Mouse (Mus musculus) CH12.LX (cell line): ENCODE data around the gene Stard13. TPM values are rescaled to one million over a fixed set of nuclear protein-coding genes. Genes with fewer than 3 reads are reported as not detected.

Experiments used
- DNase-seq: peaks from one replicate; pipeline ENCODE4 v3.0.0-alpha.2; 2013; ENCODE audit errors: extremely low read depth
- H3K27ac ChIP-seq: 2 replicates; pipeline ENCODE4 v1.5.1; 2012; ENCODE audit warnings: low read depth, mild to moderate bottlenecking, control low read depth, moderate library complexity; ENCODE audit not compliant: insufficient read depth
- H3K27me3 ChIP-seq: replicated peaks from 2 replicates; pipeline ENCODE3; 2012; ENCODE audit warnings: inconsistent platforms
- H3K36me3 ChIP-seq, 2 experiments: replicated peaks in 1 of 2; 2 replicates each; pipeline versions ENCODE3 to v1.6.1; 2012; ENCODE audit warnings: inconsistent platforms in 1 of 2, low read length in 1 of 2, mild to moderate bottlenecking in 1 of 2, mixed read lengths in 1 of 2, moderate library complexity in 1 of 2; ENCODE audit not compliant: control insufficient read depth in 1 of 2, insufficient read depth in 1 of 2
- H3K4me1 ChIP-seq, 2 experiments: 2 replicates each; pipeline ENCODE4 v1.6.1; 2012; ENCODE audit warnings: inconsistent platforms in 1 of 2, moderate library complexity in 1 of 2; ENCODE audit not compliant: insufficient read depth in 2 of 2, control insufficient read depth in 1 of 2
- H3K4me2 ChIP-seq: 2 replicates; pipeline ENCODE4 v1.6.1; 2012; ENCODE audit warnings: low read depth, mild to moderate bottlenecking, control low read depth; ENCODE audit not compliant: poor library complexity, insufficient read depth, severe bottlenecking
- H3K4me3 ChIP-seq, 3 experiments: fragments of 150-350 bp in 1 of 3; sonication (generic) in 1 of 3; replicated peaks in 1 of 3; 2 replicates each; pipeline versions ENCODE3 to v1.5.1; 2011 to 2012; ENCODE audit warnings: low read depth in 2 of 3, low read length in 2 of 3, mild to moderate bottlenecking in 2 of 3, moderate library complexity in 2 of 3, control low read depth in 1 of 3, improper control_type of control experiment in 1 of 3, inconsistent platforms in 1 of 3, mixed read lengths in 1 of 3; ENCODE audit not compliant: poor library complexity in 1 of 3
- H3K79me2 ChIP-seq: replicated peaks from 2 replicates; pipeline ENCODE4 v1.6.1; 2012; ENCODE audit warnings: mild to moderate bottlenecking, moderate library complexity; ENCODE audit not compliant: control insufficient read depth, poor library complexity, insufficient read depth, severe bottlenecking; ENCODE audit errors: extremely low read depth
- H3K9ac ChIP-seq: 2 replicates; pipeline ENCODE4 v1.6.1; 2012; ENCODE audit warnings: low read depth, mild to moderate bottlenecking, control low read depth, moderate library complexity; ENCODE audit not compliant: insufficient read depth
- H3K9me3 ChIP-seq: replicated peaks from 2 replicates; pipeline ENCODE3; 2012; ENCODE audit warnings: low read length, inconsistent platforms, mixed read lengths
- CHD1 ChIP-seq: IDR thresholded peaks from 2 replicates; pipeline ENCODE4 v1.6.1; 2012; ENCODE audit warnings: low read depth, low read length, improper control_type of control experiment, inconsistent platforms
- CHD2 ChIP-seq: IDR thresholded peaks from 2 replicates; pipeline ENCODE4 v1.6.1; 2011; ENCODE audit warnings: low read length, improper control_type of control experiment
- CTCF ChIP-seq, 2 experiments: IDR thresholded peaks in 1 of 2; conservative IDR thresholded peaks in 1 of 2; 2 replicates each; pipeline ENCODE4 v1.5.1; 2011 to 2012; ENCODE audit warnings: low read depth in 2 of 2, low read length in 2 of 2, improper control_type of control experiment in 1 of 2, inconsistent platforms in 1 of 2, mild to moderate bottlenecking in 1 of 2, moderate library complexity in 1 of 2
- EP300 ChIP-seq: IDR thresholded peaks from 2 replicates; pipeline ENCODE4 v1.6.1; 2011; ENCODE audit warnings: low read length, improper control_type of control experiment
- ETS1 ChIP-seq: conservative IDR thresholded peaks from 2 replicates; pipeline ENCODE4 v1.6.1; 2012; ENCODE audit warnings: low read depth, mild to moderate bottlenecking, inconsistent platforms, low read length, improper control_type of control experiment, moderate library complexity
- GABPA ChIP-seq: IDR thresholded peaks from 2 replicates; pipeline ENCODE4 v1.6.1; 2012; ENCODE audit warnings: low read depth, low read length, improper control_type of control experiment, inconsistent platforms; ENCODE audit not compliant: insufficient replicate concordance
- HCFC1 ChIP-seq: IDR thresholded peaks from 2 replicates; pipeline ENCODE4 v1.6.1; 2012; ENCODE audit warnings: low read depth, mild to moderate bottlenecking, inconsistent platforms, low read length, improper control_type of control experiment
- IRF4 ChIP-seq: IDR thresholded peaks from 2 replicates; pipeline ENCODE4 v1.6.1; 2014; ENCODE audit warnings: low read depth, mild to moderate bottlenecking, inconsistent platforms, low read length, improper control_type of control experiment
- JUND ChIP-seq: conservative IDR thresholded peaks from 2 replicates; pipeline ENCODE4 v1.6.1; 2011; ENCODE audit warnings: low read depth, low read length, improper control_type of control experiment
- KAT2A ChIP-seq: IDR thresholded peaks from 2 replicates; pipeline ENCODE4 v1.6.1; 2012; ENCODE audit warnings: low read length, improper control_type of control experiment, inconsistent platforms; ENCODE audit not compliant: insufficient replicate concordance
- MAFK ChIP-seq: IDR thresholded peaks from 2 replicates; pipeline ENCODE4 v1.6.1; 2011; ENCODE audit warnings: low read length, improper control_type of control experiment; ENCODE audit not compliant: insufficient replicate concordance
- NELFE ChIP-seq: IDR thresholded peaks from 2 replicates; pipeline ENCODE4 v1.6.1; 2011; ENCODE audit warnings: low read depth, low read length, improper control_type of control experiment
- NRF1 ChIP-seq: IDR thresholded peaks from 2 replicates; pipeline ENCODE4 v1.6.1; 2014; ENCODE audit warnings: low read depth, mild to moderate bottlenecking, inconsistent platforms, low read length, improper control_type of control experiment, moderate library complexity
- POLR2A ChIP-seq: IDR thresholded peaks from 2 replicates; pipeline ENCODE4 v1.6.1; 2011; ENCODE audit warnings: low read depth, mild to moderate bottlenecking, improper control_type of control experiment, low read length
- POLR2AphosphoS2 ChIP-seq: IDR thresholded peaks from 2 replicates; pipeline ENCODE4 v1.6.1; 2011; ENCODE audit warnings: low read depth, low read length, improper control_type of control experiment
- RCOR1 ChIP-seq: conservative IDR thresholded peaks from 2 replicates; pipeline ENCODE4 v1.6.1; 2012; ENCODE audit warnings: low read depth, mild to moderate bottlenecking, inconsistent platforms, low read length, improper control_type of control experiment
- SIN3A ChIP-seq: IDR thresholded peaks from 2 replicates; pipeline ENCODE4 v1.6.1; 2012; ENCODE audit warnings: low read length, improper control_type of control experiment, inconsistent platforms
- TCF12 ChIP-seq: IDR thresholded peaks from 2 replicates; pipeline ENCODE4 v1.6.1; 2014; ENCODE audit warnings: low read depth, mild to moderate bottlenecking, inconsistent platforms, low read length, improper control_type of control experiment
- UBTF ChIP-seq: IDR thresholded peaks from 2 replicates; pipeline ENCODE4 v1.6.1; 2012; ENCODE audit warnings: low read depth, mild to moderate bottlenecking, inconsistent platforms, low read length, improper control_type of control experiment, moderate library complexity
- USF1 ChIP-seq: IDR thresholded peaks from 2 replicates; pipeline ENCODE4 v1.6.1; 2014; ENCODE audit warnings: low read depth, mild to moderate bottlenecking, inconsistent platforms, low read length, improper control_type of control experiment
- ZC3H11A ChIP-seq: IDR thresholded peaks from 2 replicates; pipeline ENCODE4 v1.6.1; 2012; ENCODE audit warnings: low read depth, mild to moderate bottlenecking, inconsistent platforms, low read length, improper control_type of control experiment
- ZKSCAN1 ChIP-seq: IDR thresholded peaks from 2 replicates; pipeline ENCODE4 v1.6.1; 2012; ENCODE audit warnings: low read depth, inconsistent platforms, low read length, improper control_type of control experiment, borderline replicate concordance
- ZMIZ1 ChIP-seq: IDR thresholded peaks from 2 replicates; pipeline ENCODE4 v1.6.1; 2012; ENCODE audit warnings: low read depth, mild to moderate bottlenecking, inconsistent platforms, low read length, improper control_type of control experiment
- ZNF384 ChIP-seq: IDR thresholded peaks from 2 replicates; pipeline ENCODE4 v1.6.1; 2012; ENCODE audit warnings: low read depth, low read length, improper control_type of control experiment, inconsistent platforms
- dilution Hi-C: fragments of 300-500 bp; cut with MboI; formaldehyde crosslinking; loops from 2 replicates; pipeline ENCODE4 v1.14.3; 2020; ENCODE audit warnings: low sequenced_read_pairs; ENCODE audit not compliant: extremely low pct_unique_long_range_greater_than_20kb, extremely low pct_ligation_motif_present
- in situ Hi-C: fragments of 300-500 bp; cut with MboI; formaldehyde crosslinking; loops from 3 replicates; pipeline ENCODE4 v1.14.3; 2019; ENCODE audit warnings: low sequenced_read_pairs, low pct_ligation_motif_present, low pct_unique_long_range_greater_than_20kb, mixed read lengths
- polyA plus RNA-seq: library from polyadenylated mRNA; unstranded; fragments of >175 nt; gene quantifications from 2 replicates; pipeline ENCODE4 v1.2.1, GENCODE M21; 2012; ENCODE audit warnings: low read depth; ENCODE audit not compliant: insufficient read length
- total RNA-seq, 2 experiments: library from RNA; depleted of rRNA; stranded (reverse); fragments of 300-350 nt in 1 of 2; fragments of >200 nt in 1 of 2; gene quantifications; 2 replicates each; pipeline ENCODE4 v1.2.3; 2012 to 2014

Stard13 gene
- total and polyA plus RNA-seq, 3 experiments = 33.5 to 154 (median 73.6) TPM

GRCm38 (mm10) chr5:151042911-151043310 lies 190.7 kb downstream of the Stard13 start:
- peaks cover 1% of the 10 kb centered on the region for H3K9me3 ChIP-seq
- peaks cover 4 to 14% of the 10 kb centered on the region in 2 experiments; a peak in 2 of 4 replicates for H3K4me1 ChIP-seq
- no peak overlapping the region for H3K27ac ChIP-seq
- no peak for TF ChIP-seq CTCF (conservative IDR thresholded peaks at IDR 0.05 in 1 of 2, IDR thresholded peaks at IDR 0.05 in 1 of 2; ENCODE audit: low read depth in 2 of 2, low read length in 2 of 2)
- TF ChIP-seq POLR2AphosphoS2 = no peak
- TF ChIP-seq EP300 = no peak
- no peak for TF ChIP-seq ZMIZ1
- TF ChIP-seq NELFE = no peak
- no peak for TF ChIP-seq ZNF384
- no peak for TF ChIP-seq MAFK
- TF ChIP-seq GABPA = no peak
- no peak for TF ChIP-seq IRF4
- TF ChIP-seq NRF1 = no peak
- TF ChIP-seq ZKSCAN1 = no peak
- TF ChIP-seq KAT2A = no peak
- no peak for TF ChIP-seq ETS1
- TF ChIP-seq POLR2A = no peak
- dilution Hi-C loops = no loop called here
- no peak overlapping the region for H3K9ac ChIP-seq
- in situ Hi-C loops = no loop called here
- H3K36me3 ChIP-seq = peaks cover 86 to 100% of the 10 kb centered on the region in 2 experiments
- no peak overlapping the region for H3K4me3 ChIP-seq
- H3K79me2 ChIP-seq = no peaks in the 10 kb centered on the region
- H3K4me2 ChIP-seq = no peak overlapping the region
- H3K27me3 ChIP-seq = no peaks in the 10 kb centered on the region
- no peak for DNase-seq

- Histone ChIP-seq H3K27me3 (no peaks in the 10 kb centered on the region), H3K27ac (no peak overlapping the region), H3K36me3 (peaks cover 47 to 64% of the 10 kb centered on the region in 2 experiments), H3K4me2 (no peak overlapping the region), H3K4me3 (no peak overlapping the region), H3K9ac (no peak overlapping the region), H3K79me2 (no peaks in the 10 kb centered on the region), H3K4me1 (no peaks in the 10 kb centered on the region), H3K9me3 (peaks cover 17% of the 10 kb centered on the region)
- no peak for DNase-seq
- dilution Hi-C loops = no loop called here
- no peak for TF ChIP-seq CHD1
- no peak for TF ChIP-seq NRF1
- TF ChIP-seq JUND = no peak
- no peak for TF ChIP-seq SIN3A
- TF ChIP-seq ZNF384 = no peak
- no peak for TF ChIP-seq UBTF
- no peak for TF ChIP-seq ZKSCAN1
- no peak for TF ChIP-seq CTCF (conservative IDR thresholded peaks at IDR 0.05 in 1 of 2, IDR thresholded peaks at IDR 0.05 in 1 of 2; ENCODE audit: low read depth in 2 of 2, low read length in 2 of 2)
- TF ChIP-seq ZMIZ1 = no peak
- TF ChIP-seq POLR2A = no peak
- no peak for TF ChIP-seq IRF4
- no peak for TF ChIP-seq HCFC1
- TF ChIP-seq RCOR1 = no peak
- TF ChIP-seq TCF12 = no peak
- TF ChIP-seq NELFE = no peak
- TF ChIP-seq MAFK = no peak
- no peak for TF ChIP-seq CHD2
- no peak for TF ChIP-seq ZC3H11A
- no peak for TF ChIP-seq POLR2AphosphoS2
- no peak for TF ChIP-seq USF1
- in situ Hi-C loops = no loop called here
Measured at GRCm38 (mm10) chr5:151037871-151038270, 195.8 kb downstream of the Stard13 start.
